Mouse (Mus musculus): ENCODE measurements around the gene Exosc1.

- TF ChIP-seq TAL1 (IDR thresholded peaks at IDR 0.05; ENCODE audit: low read length) (no peak), GATA1 (IDR thresholded peaks at IDR 0.05; ENCODE audit: low read length) (no peak)
These were observed 19.2 kb downstream of the Exosc1 start for GRCm38 (mm10) chr19:41913774-41914591.

All from erythroblast, embryonic 14.5 days (primary cell).